Mouse (Mus musculus) MEL (cell line): Measurements from ENCODE around the gene Srpx2.

ENCODE experiments used
- CTCF ChIP-seq, 3 experiments: IDR thresholded peaks in 2 of 3; conservative IDR thresholded peaks in 1 of 3; 2 replicates each; pipeline ENCODE4 v1.5.1; 2011 to 2012; ENCODE audit warnings: low read length in 3 of 3, low read depth in 2 of 3, mild to moderate bottlenecking in 2 of 3, improper control_type of control experiment in 1 of 3, inconsistent platforms in 1 of 3, mixed read lengths in 1 of 3, moderate library complexity in 1 of 3; ENCODE audit not compliant: control insufficient read depth in 1 of 3, insufficient read depth in 1 of 3, poor library complexity in 1 of 3, severe bottlenecking in 1 of 3
- EP300 ChIP-seq, 2 experiments: IDR thresholded peaks; 2 replicates each; pipeline ENCODE4 v1.6.1; 2011; ENCODE audit warnings: improper control_type of control experiment in 2 of 2, low read length in 2 of 2, low read depth in 1 of 2, mild to moderate bottlenecking in 1 of 2
- GATA1 ChIP-seq: IDR thresholded peaks from 2 replicates; pipeline ENCODE4 v1.6.1; 2011; ENCODE audit warnings: low read depth, low read length, improper control_type of control experiment
- MAX ChIP-seq: IDR thresholded peaks from 2 replicates; pipeline ENCODE4 v1.6.1; 2011; ENCODE audit warnings: low read length, improper control_type of control experiment
- MYB ChIP-seq: IDR thresholded peaks from 2 replicates; pipeline ENCODE4 v1.6.1; 2011; ENCODE audit warnings: mild to moderate bottlenecking, low read depth, low read length, improper control_type of control experiment
- POLR2A ChIP-seq, 2 experiments: IDR thresholded peaks; 2 replicates each; pipeline ENCODE4 v1.6.1; 2011 to 2012; ENCODE audit warnings: low read length in 2 of 2, mild to moderate bottlenecking in 2 of 2, control low read depth in 1 of 2, improper control_type of control experiment in 1 of 2, low read depth in 1 of 2, moderate library complexity in 1 of 2; ENCODE audit not compliant: control insufficient read depth in 1 of 2, insufficient read depth in 1 of 2, poor library complexity in 1 of 2
- POLR2AphosphoS5 ChIP-seq: IDR thresholded peaks from 2 replicates; pipeline ENCODE4 v1.6.1; 2012; ENCODE audit warnings: low read depth, borderline replicate concordance, mild to moderate bottlenecking, inconsistent platforms, low read length, moderate library complexity, mixed read lengths
- TAL1 ChIP-seq: IDR thresholded peaks from 2 replicates; pipeline ENCODE4 v1.6.1; 2012; ENCODE audit warnings: mild to moderate bottlenecking, inconsistent platforms, low read length, moderate library complexity, mixed read lengths
- UBTF ChIP-seq: IDR thresholded peaks from 2 replicates; pipeline ENCODE4 v1.6.1; 2012; ENCODE audit warnings: low read depth, mild to moderate bottlenecking, inconsistent platforms, low read length, improper control_type of control experiment, moderate library complexity, borderline replicate concordance; ENCODE audit not compliant: insufficient read depth
- USF1 ChIP-seq: IDR thresholded peaks from 2 replicates; pipeline ENCODE4 v1.6.1; 2014; ENCODE audit warnings: low read depth, mild to moderate bottlenecking, inconsistent platforms, low read length, improper control_type of control experiment, moderate library complexity

GRCm38 (mm10) chrX:133936605-133937225 lies 28.5 kb downstream of the Srpx2 start:
- TF ChIP-seq POLR2AphosphoS5, result no peak
- TF ChIP-seq MYB, result no peak
- TF ChIP-seq MAX, result no peak
- no peak for TF ChIP-seq TAL1
- TF ChIP-seq CTCF (IDR thresholded peaks at IDR 0.05 in 2 of 3, conservative IDR thresholded peaks at IDR 0.05 in 1 of 3; ENCODE audit: control insufficient read depth in 1 of 3, insufficient read depth in 1 of 3, low read depth in 2 of 3, low read length in 3 of 3, poor library complexity in 1 of 3, severe bottlenecking in 1 of 3), result no peak
- no peak for TF ChIP-seq POLR2A (IDR thresholded peaks at IDR 0.05; ENCODE audit: control insufficient read depth in 1 of 2, insufficient read depth in 1 of 2, low read depth in 1 of 2, low read length in 2 of 2, poor library complexity in 1 of 2)
- no peak for TF ChIP-seq UBTF
- TF ChIP-seq USF1, result no peak
- peak; percentile 70 for TF ChIP-seq GATA1
- peak; percentile 44 to 58; a peak in 2 of 4 replicates for TF ChIP-seq EP300 (IDR thresholded peaks at IDR 0.05; ENCODE audit: low read depth in 1 of 2, low read length in 2 of 2)
